Mouse (Mus musculus) thymus, adult 2 months (tissue): ENCODE data around the gene Rsph10b. TPM values are rescaled to one million over a fixed set of nuclear protein-coding genes. Genes with fewer than 3 reads are reported as not detected.

Experiments used
- DNase-seq: peaks from one replicate; pipeline ENCODE4 v3.0.0; 2021
- H3K27ac ChIP-seq: fragments of 200-500 bp; 2 replicates; pipeline ENCODE4 v1.5.1; 2012; ENCODE audit warnings: low read length, control low read depth; ENCODE audit not compliant: control insufficient read depth, insufficient read depth
- H3K27me3 ChIP-seq: fragments of 200-500 bp; 2 replicates; pipeline ENCODE4 v1.6.1; 2012; ENCODE audit warnings: mild to moderate bottlenecking, low read length, moderate library complexity, mixed read lengths; ENCODE audit not compliant: control insufficient read depth, insufficient read depth
- H3K36me3 ChIP-seq: fragments of 200-500 bp; 2 replicates; pipeline ENCODE4 v1.6.1; 2012; ENCODE audit warnings: mild to moderate bottlenecking, low read length, moderate library complexity; ENCODE audit not compliant: control insufficient read depth, insufficient read depth
- H3K4me1 ChIP-seq: fragments of 200-500 bp; replicated peaks from 2 replicates; pipeline ENCODE4 v1.6.1; 2012; ENCODE audit warnings: low read length; ENCODE audit not compliant: control insufficient read depth, insufficient read depth
- H3K4me3 ChIP-seq: fragments of 200-500 bp; 2 replicates; pipeline ENCODE4 v1.5.1; 2012; ENCODE audit warnings: mild to moderate bottlenecking, low read length, control low read depth, moderate library complexity; ENCODE audit not compliant: control insufficient read depth, insufficient read depth
- CTCF ChIP-seq: fragments of 200-500 bp; IDR thresholded peaks from 2 replicates; pipeline ENCODE4 v1.5.1; 2012; ENCODE audit warnings: mild to moderate bottlenecking, control low read depth, low read length, moderate library complexity, borderline replicate concordance; ENCODE audit not compliant: control insufficient read depth, poor library complexity, insufficient read depth; ENCODE audit errors: extremely low read depth
- POLR2A ChIP-seq: fragments of 200-500 bp; IDR thresholded peaks from 2 replicates; pipeline ENCODE4 v1.6.1; 2012; ENCODE audit warnings: mild to moderate bottlenecking, low read length, control low read depth, moderate library complexity; ENCODE audit not compliant: control insufficient read depth, poor library complexity, insufficient read depth; ENCODE audit errors: extremely low read depth
- WGBS: fragments of 180-500 bp; shearing (Covaris S2); methylation state at CpG from one replicate; pipeline ENCODE4 v1.1.7; 2018; 5-methylcytosine and 5-hydroxymethylcytosine counted together
- polyA plus RNA-seq: library from polyadenylated mRNA; depleted of rRNA; stranded (reverse); fragments of >200 nt; gene quantifications from 2 replicates; pipeline ENCODE4 v1.2.3, GENCODE M21; 2012

Gene Rsph10b
- polyA plus RNA-seq, 1 experiment, result 0.54 TPM

DNA sequence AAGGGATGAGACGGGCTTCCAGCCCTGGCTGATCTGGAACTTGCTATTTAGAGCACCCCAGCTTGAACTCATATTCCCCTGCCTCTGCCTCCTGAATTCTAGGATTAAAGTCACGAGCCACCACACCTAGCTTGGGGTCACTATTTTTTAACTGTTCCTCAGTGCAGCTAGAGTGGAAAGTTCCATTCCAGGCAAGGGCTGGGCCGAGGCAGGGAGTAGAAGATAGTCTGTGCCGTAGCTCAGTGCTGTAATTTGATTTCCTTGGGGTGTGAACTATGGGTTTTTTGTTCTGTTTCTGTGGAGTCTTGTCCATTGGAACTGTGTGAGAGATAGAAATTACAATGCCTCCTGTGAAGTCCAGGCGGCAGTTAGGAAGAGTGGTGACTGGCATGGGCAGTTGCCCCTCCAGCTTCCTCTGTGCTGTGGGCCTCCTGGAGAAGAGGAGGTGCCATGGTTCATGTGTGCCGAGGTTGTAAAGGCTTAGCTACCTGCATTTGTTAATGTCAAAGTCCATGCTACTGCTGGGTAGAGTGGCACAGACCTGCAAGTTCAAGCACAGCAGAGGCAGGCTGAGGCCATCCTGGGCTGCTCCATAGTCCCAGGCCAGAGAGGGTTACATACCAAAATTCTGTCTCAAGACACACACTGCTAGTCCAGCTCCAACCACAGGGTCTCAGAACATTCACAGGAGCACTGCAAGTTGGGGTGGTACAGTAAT, 813 bp upstream of the Rsph10b start:
- no peaks in the 10 kb centered on the region for H3K27me3 ChIP-seq
- TF ChIP-seq POLR2A (no peak), CTCF (no peak)
- no peaks in the 10 kb centered on the region for H3K4me1 ChIP-seq
- WGBS, result 94% methylated on average over 6 of the region's 6 CpGs
- H3K4me3 ChIP-seq, result no peak overlapping the region
- no peak for DNase-seq
- no peak overlapping the region for H3K27ac ChIP-seq
- H3K36me3 ChIP-seq, result peaks cover 38% of the 10 kb centered on the region

DNA sequence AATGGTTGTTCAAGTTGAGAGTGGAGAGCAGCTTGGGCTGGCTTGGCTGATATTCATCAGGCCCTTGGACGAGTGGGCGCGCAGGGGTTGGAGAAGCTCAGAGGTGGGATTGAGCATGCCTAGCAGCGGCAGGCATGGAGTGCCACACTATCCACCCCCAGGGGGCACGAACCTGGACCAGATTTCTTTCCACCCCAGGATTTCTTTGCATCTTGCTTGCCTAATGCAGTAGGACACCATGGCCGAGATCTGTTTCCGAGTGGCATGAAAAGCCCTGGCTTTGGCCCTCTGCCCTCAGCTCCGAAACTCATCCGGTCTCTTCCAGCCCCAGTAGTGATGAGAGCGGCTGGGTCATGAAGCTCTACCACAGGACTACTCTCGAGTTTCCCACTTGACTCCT, 579 bp downstream of the Rsph10b start:
- peaks cover 30% of the 10 kb centered on the region for H3K36me3 ChIP-seq
- no peak for TF ChIP-seq CTCF
- no peak for TF ChIP-seq POLR2A
- no peaks in the 10 kb centered on the region for H3K27me3 ChIP-seq
- H3K4me1 ChIP-seq, result no peaks in the 10 kb centered on the region
- H3K27ac ChIP-seq, result no peak overlapping the region
- no peak for DNase-seq
- H3K4me3 ChIP-seq, result no peak overlapping the region
- 96% methylated on average over 11 of the region's 11 CpGs for WGBS

GRCm38 (mm10) chr5:143933875-143934274, 1.0 kb downstream of the Rsph10b start:
- Histone ChIP-seq H3K27ac (no peak overlapping the region), H3K27me3 (no peaks in the 10 kb centered on the region), H3K36me3 (peaks cover 25% of the 10 kb centered on the region), H3K4me3 (no peak overlapping the region), H3K4me1 (no peaks in the 10 kb centered on the region)
- no peak for DNase-seq
- TF ChIP-seq CTCF, result no peak
- TF ChIP-seq POLR2A, result no peak
- 98% methylated on average over 1 of the region's 1 CpGs for WGBS

GRCm38 (mm10) chr5:143936156-143936555, 3.3 kb downstream of the Rsph10b start:
- Histone ChIP-seq H3K27me3 (no peaks in the 10 kb centered on the region), H3K4me3 (no peak overlapping the region), H3K4me1 (no peaks in the 10 kb centered on the region), H3K36me3 (peaks cover 6% of the 10 kb centered on the region; the same call in 1 of the 2 replicates), H3K27ac (no peak overlapping the region)
- DNase-seq, result no peak
- TF ChIP-seq POLR2A (no peak), CTCF (no peak)
- 92% methylated on average over 9 of the region's 9 CpGs for WGBS

GRCm38 (mm10) chr5:143941588-143941987, 8.8 kb downstream of the Rsph10b start:
- no peak for TF ChIP-seq CTCF
- no peak for TF ChIP-seq POLR2A
- H3K27me3 ChIP-seq, result no peaks in the 10 kb centered on the region

GRCm38 (mm10) chr5:143943231-143944125, 10.6 kb downstream of the Rsph10b start:
- DNase-seq, result no peak
- H3K27ac ChIP-seq, result no peak overlapping the region
- no peaks in the 10 kb centered on the region for H3K4me1 ChIP-seq
- no peaks in the 10 kb centered on the region for H3K27me3 ChIP-seq
- H3K36me3 ChIP-seq, result no peaks in the 10 kb centered on the region
- TF ChIP-seq CTCF, result no peak
- no peak for TF ChIP-seq POLR2A
- 93% methylated on average over 14 of the region's 14 CpGs for WGBS
- H3K4me3 ChIP-seq, result no peak overlapping the region

More at GRCm38 (mm10) chr5:143941588-143941987, 8.8 kb downstream of the Rsph10b start:
- Histone ChIP-seq H3K27ac (no peak overlapping the region), H3K4me1 (no peaks in the 10 kb centered on the region), H3K4me3 (no peak overlapping the region), H3K36me3 (no peaks in the 10 kb centered on the region)
- 14% methylated on average over 10 of the region's 10 CpGs for WGBS
- no peak for DNase-seq
